Mouse (Mus musculus): ENCODE data around the gene Ap1s1.
A peak's percentile ranks its signal among the peaks of the same experiment; 100 is the strongest.

The Ap1s1 gene

GRCm38 (mm10) chr5:137024318-137024717, 21.6 kb downstream of the Ap1s1 start:
- DNase-seq (ENCODE audit: low spot score) = no peak

- DNase-seq (ENCODE audit: low spot score) = no peak
Measured at GRCm38 (mm10) chr5:137015913-137016312, 30.0 kb downstream of the Ap1s1 start.

GRCm38 (mm10) chr5:137012401-137012950, 33.5 kb downstream of the Ap1s1 start:
- no peak for DNase-seq (ENCODE audit: low spot score)

GRCm38 (mm10) chr5:137009988-137010387, 35.9 kb downstream of the Ap1s1 start:
- DNase-seq (ENCODE audit: low spot score) = peak; percentile 82

GRCm38 (mm10) chr5:137007276-137007675, 38.7 kb downstream of the Ap1s1 start:
- DNase-seq (ENCODE audit: low spot score) = no peak

- DNase-seq (ENCODE audit: low spot score) = no peak
Measured at GRCm38 (mm10) chr5:137000612-137001011, 45.3 kb downstream of the Ap1s1 start.

- no peak for DNase-seq (ENCODE audit: low spot score)
Measured at GRCm38 (mm10) chr5:136999449-136999848, 46.5 kb downstream of the Ap1s1 start.

GRCm38 (mm10) chr5:136989801-136990200, 56.1 kb downstream of the Ap1s1 start:
- no peak for DNase-seq (ENCODE audit: low spot score)

- peak; percentile 59 for DNase-seq (ENCODE audit: low spot score)
Measured at GRCm38 (mm10) chr5:136988420-136988819, 57.5 kb downstream of the Ap1s1 start.

GRCm38 (mm10) chr5:136987934-136988271, 58.0 kb downstream of the Ap1s1 start, which contains the start of gene Znhit1:
Gene Znhit1, minus strand, starts transcription at chr5:136988021.
- no peak for DNase-seq (ENCODE audit: low spot score)

- DNase-seq (ENCODE audit: low spot score) = peak; percentile 87
Measured at GRCm38 (mm10) chr5:136987138-136987933, 58.6 kb downstream of the Ap1s1 start.

- DNase-seq (ENCODE audit: low spot score) = peak; percentile 100
Measured at GRCm38 (mm10) chr5:136986695-136987137, 59.2 kb downstream of the Ap1s1 start, which contains the start of gene Plod3. Gene Plod3, plus strand, starts transcription at chr5:136987019.

Measured in adipocyte (in vitro differentiated cells).